Mouse (Mus musculus) erythroid progenitor cell, adult 5-6 weeks (primary cell): ENCODE results near the gene Trhr2. TPM values are rescaled to one million over a fixed set of nuclear protein-coding genes. Genes with fewer than 3 reads are reported as not detected.
A peak's percentile ranks its signal among the peaks of the same experiment; 100 is the strongest.

Source experiments
- ATAC-seq: replicated peaks from 2 replicates; pipeline ENCODE4 v1.8.0; 2016; ENCODE audit warnings: moderate number of reproducible peaks, mild to moderate bottlenecking, moderate TSS enrichment, inconsistent platforms; ENCODE audit not compliant: poor library complexity, low FRiP score, severe bottlenecking
- total RNA-seq, 2 experiments: library from RNA; stranded (forward) in 1 of 2; stranded (reverse) in 1 of 2; fragments of 150-400 nt in 1 of 2; fragments of 186-747, 209-891 nt in 1 of 2; gene quantifications; 2 replicates each; pipeline versions ENCODE4 v1.2.3 to v1.2.4; 2015 to 2017; ENCODE audit warnings: low replicate concordance in 2 of 2

Trhr2 gene
- total RNA-seq, 2 experiments from 2014 or later, result not detected

DNA sequence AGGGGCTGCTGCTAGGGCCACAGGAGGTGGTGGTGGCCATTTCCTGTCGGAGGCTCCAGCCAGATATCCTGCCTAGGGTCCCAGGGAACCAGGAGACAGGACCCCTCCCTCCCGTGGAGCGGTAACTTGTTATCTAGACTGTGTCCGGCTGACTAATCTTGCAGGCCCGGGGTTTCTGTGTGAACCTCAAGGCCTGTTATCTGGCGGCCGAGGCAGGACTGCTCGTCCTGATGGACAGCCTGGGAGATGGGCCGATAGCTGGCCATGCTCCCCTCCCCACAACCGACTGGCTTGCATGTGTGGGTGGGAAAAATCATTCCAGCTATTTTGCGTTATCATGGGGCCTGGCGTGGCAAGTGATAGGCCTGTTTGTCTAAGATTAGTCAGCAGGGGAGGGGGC, 47.2 kb downstream of the Trhr2 start:
- peak; percentile 10; the same call in 1 of the 2 replicates for ATAC-seq

DNA sequence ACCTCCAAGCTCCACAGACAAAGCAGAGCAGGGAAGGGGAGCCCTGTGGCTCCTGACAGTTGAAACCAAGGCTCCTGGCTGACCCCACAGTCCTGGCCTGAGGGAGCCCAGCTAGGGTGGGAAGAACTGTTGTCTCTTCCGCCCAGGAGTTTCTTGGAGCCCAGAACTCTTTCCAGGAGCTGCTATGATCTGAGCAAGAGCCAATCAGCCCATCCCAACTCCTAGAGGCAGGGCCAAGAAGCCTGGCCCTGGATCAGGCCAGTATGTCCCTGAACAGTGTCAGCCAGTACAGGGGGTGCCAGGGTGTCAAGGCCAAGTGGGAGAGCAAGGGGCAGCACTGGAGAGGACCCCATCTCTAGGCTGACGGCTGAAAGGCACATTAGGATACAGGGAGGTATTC, 48.0 kb downstream of the Trhr2 start:
- ATAC-seq, result no peak

DNA sequence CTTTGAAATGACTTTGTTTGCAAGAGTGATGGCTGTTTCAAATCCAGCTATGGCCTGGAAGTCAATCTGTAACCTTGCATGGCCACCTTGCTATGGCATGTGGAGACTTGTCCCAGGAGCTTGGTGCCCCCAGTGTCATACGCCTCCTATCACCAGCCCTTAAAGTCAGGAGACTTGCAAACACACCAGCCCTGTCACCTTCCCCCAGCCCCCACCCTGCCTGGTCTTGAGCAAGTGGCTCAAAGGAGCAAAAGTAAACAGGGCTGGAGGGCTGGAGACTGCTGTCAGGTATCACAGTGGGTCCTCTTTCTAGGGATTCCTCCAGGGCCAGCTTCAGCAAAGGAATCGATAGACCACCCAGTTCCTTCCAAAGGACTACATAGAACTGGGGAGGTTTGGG, 49.4 kb downstream of the Trhr2 start:
- no peak for ATAC-seq

DNA sequence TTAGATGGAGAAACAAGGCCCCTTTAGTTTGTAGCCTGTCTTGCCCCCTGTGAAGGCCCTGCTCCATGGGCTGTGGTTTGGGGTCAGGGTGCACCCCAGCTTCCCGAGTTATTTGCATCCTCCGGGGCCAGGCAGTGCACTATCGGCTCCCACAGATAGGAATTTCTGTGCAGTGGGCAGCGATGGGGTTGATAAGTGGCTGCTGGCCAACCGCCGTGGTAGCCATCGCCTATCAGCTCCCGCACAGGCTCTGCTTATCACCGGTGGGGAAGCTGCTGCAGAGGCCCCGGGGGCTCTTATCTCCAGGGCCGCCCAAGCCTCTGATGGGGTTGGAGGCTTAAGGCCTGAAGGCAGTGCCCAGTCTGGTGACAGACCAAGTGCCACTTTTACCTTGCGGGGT, 51.3 kb downstream of the Trhr2 start:
- peak; percentile 74 for ATAC-seq

- no peak for ATAC-seq
Measured at GRCm38 (mm10) chr8:122307836-122308235, 52.7 kb downstream of the Trhr2 start.

Other genes starting within 250 kb of the Trhr2 start
- 176 and 254 TPM in 2 replicates for gene Zfpm1, start 78.6 kb downstream of the Trhr2 start, total RNA-seq (2015; ENCODE audit: low replicate concordance)
- gene Zfpm1, start 78.6 kb downstream of the Trhr2 start, total RNA-seq (2017; ENCODE audit: low replicate concordance), result 303 and 467 TPM in 2 replicates
- 32.3 and 32.8 TPM in 2 replicates for gene Zc3h18, start 15.9 kb upstream of the Trhr2 start, total RNA-seq (2015; ENCODE audit: low replicate concordance)
- gene Zc3h18, start 15.9 kb upstream of the Trhr2 start, total RNA-seq (2017; ENCODE audit: low replicate concordance), result 57.9 and 58.0 TPM in 2 replicates
- not detected in 2 replicates for gene Il17c, start 61.3 kb upstream of the Trhr2 start, total RNA-seq (2015; ENCODE audit: low replicate concordance)
- not detected in 2 replicates for gene Il17c, start 61.3 kb upstream of the Trhr2 start, total RNA-seq (2017; ENCODE audit: low replicate concordance)
- gene Cyba, start 72.2 kb upstream of the Trhr2 start, total RNA-seq (2015; ENCODE audit: low replicate concordance), result 73.9 and 89.3 TPM in 2 replicates
- gene Cyba, start 72.2 kb upstream of the Trhr2 start, total RNA-seq (2017; ENCODE audit: low replicate concordance), result 35.7 TPM in 2 replicates
- gene Mvd, start 82.7 kb upstream of the Trhr2 start, total RNA-seq (2015; ENCODE audit: low replicate concordance), result not detected in 2 replicates
- gene Mvd, start 82.7 kb upstream of the Trhr2 start, total RNA-seq (2017; ENCODE audit: low replicate concordance), result 1.8 and 2.1 TPM in 2 replicates
- gene Snai3, start 100.0 kb upstream of the Trhr2 start, total RNA-seq (2015; ENCODE audit: low replicate concordance), result not detected in 2 replicates
- gene Snai3, start 100.0 kb upstream of the Trhr2 start, total RNA-seq (2017; ENCODE audit: low replicate concordance), result not detected in 2 replicates
- gene Rnf166, start 115.3 kb upstream of the Trhr2 start, total RNA-seq (2015; ENCODE audit: low replicate concordance), result 15.5 and 20.9 TPM in 2 replicates
- gene Rnf166, start 115.3 kb upstream of the Trhr2 start, total RNA-seq (2017; ENCODE audit: low replicate concordance), result 6.8 and 12.5 TPM in 2 replicates
- 7.1 and 9.7 TPM in 2 replicates for gene Ctu2, start 115.4 kb upstream of the Trhr2 start, total RNA-seq (2015; ENCODE audit: low replicate concordance)
- gene Ctu2, start 115.4 kb upstream of the Trhr2 start, total RNA-seq (2017; ENCODE audit: low replicate concordance), result 0.23 and 0.51 TPM in 2 replicates
- 32.1 and 43.2 TPM in 2 replicates for gene Piezo1, start 190.6 kb upstream of the Trhr2 start, total RNA-seq (2015; ENCODE audit: low replicate concordance)
- 31.8 and 52.9 TPM in 2 replicates for gene Piezo1, start 190.6 kb upstream of the Trhr2 start, total RNA-seq (2017; ENCODE audit: low replicate concordance)
- 55.5 and 65.8 TPM in 2 replicates for gene Cdt1, start 207.3 kb upstream of the Trhr2 start, total RNA-seq (2015; ENCODE audit: low replicate concordance)
- 33.0 and 77.8 TPM in 2 replicates for gene Cdt1, start 207.3 kb upstream of the Trhr2 start, total RNA-seq (2017; ENCODE audit: low replicate concordance)
- gene Aprt, start 216.2 kb upstream of the Trhr2 start, total RNA-seq (2015; ENCODE audit: low replicate concordance), result 39.4 and 53.7 TPM in 2 replicates
- 12.3 and 15.5 TPM in 2 replicates for gene Aprt, start 216.2 kb upstream of the Trhr2 start, total RNA-seq (2017; ENCODE audit: low replicate concordance)